Mouse (Mus musculus): ENCODE results near the gene Cyp2c69. TPM values are rescaled to one million over a fixed set of nuclear protein-coding genes. Genes with fewer than 3 reads are reported as not detected.

Gene Cyp2c69
- polyA plus RNA-seq, 1 experiment from 2014 or later, result 0.26 TPM

Other genes starting within 250 kb of the Cyp2c69 start
- 0.90 and 1.2 TPM in 2 replicates for gene Cyp2c67, start 237.7 kb downstream of the Cyp2c69 start, polyA plus RNA-seq (2015; fragmentation: Nextera tagmentation; extraction: Ambion mirVana)
- 183 and 197 TPM in 2 replicates for gene Cyp2c68, start 145.7 kb downstream of the Cyp2c69 start, polyA plus RNA-seq (2015; fragmentation: Nextera tagmentation; extraction: Ambion mirVana)
- gene Cyp2c40, start 74.0 kb downstream of the Cyp2c69 start, polyA plus RNA-seq (2015; fragmentation: Nextera tagmentation; extraction: Ambion mirVana), result 2.7 and 3.6 TPM in 2 replicates
- gene Cyp2c37, start 105.6 kb upstream of the Cyp2c69 start, polyA plus RNA-seq (2015; fragmentation: Nextera tagmentation; extraction: Ambion mirVana), result 0.24 and 0.41 TPM in 2 replicates
- gene Cyp2c54, start 187.0 kb upstream of the Cyp2c69 start, polyA plus RNA-seq (2015; fragmentation: Nextera tagmentation; extraction: Ambion mirVana), result not detected in 2 replicates
- gene Cyp2c50, start 202.9 kb upstream of the Cyp2c69 start, polyA plus RNA-seq (2015; fragmentation: Nextera tagmentation; extraction: Ambion mirVana), result not detected in 2 replicates

All from liver, embryonic 16.5 days (tissue).